Mouse (Mus musculus) megakaryocyte, embryonic 14.5 days (primary cell): Measurements from ENCODE around the gene Ckb. TPM values are rescaled to one million over a fixed set of nuclear protein-coding genes. Genes with fewer than 3 reads are reported as not detected.
"Not testable (repeated sequence)": the region's sequence is repeated elsewhere in the genome, so short reads cannot be mapped to it uniquely, and the experiment has no call there.

ENCODE experiments used
- H3K27me3 ChIP-seq: replicated peaks from 2 replicates; pipeline ENCODE3; 2012; ENCODE audit warnings: inconsistent platforms
- H3K36me3 ChIP-seq: replicated peaks from 2 replicates; pipeline ENCODE3; 2012; ENCODE audit warnings: low read length, inconsistent platforms, mixed read lengths
- H3K4me1 ChIP-seq: 2 replicates; pipeline ENCODE4 v1.6.1; 2012; ENCODE audit warnings: inconsistent platforms
- H3K4me3 ChIP-seq: replicated peaks from 2 replicates; pipeline ENCODE3; 2012; ENCODE audit warnings: moderate library complexity, mild to moderate bottlenecking, inconsistent platforms
- H3K9me3 ChIP-seq: 2 replicates; pipeline ENCODE4 v1.6.1; 2012; ENCODE audit warnings: inconsistent platforms
- FLI1 ChIP-seq: IDR thresholded peaks from 2 replicates; pipeline ENCODE4 v1.6.1; 2012; ENCODE audit warnings: low read length, inconsistent platforms, mixed read lengths
- GATA1 ChIP-seq: IDR thresholded peaks from 3 replicates; pipeline ENCODE4 v1.6.1; 2012; ENCODE audit warnings: mixed read lengths, low read length, inconsistent platforms, borderline replicate concordance
- polyA plus RNA-seq: library from polyadenylated mRNA; stranded (reverse); fragments of >175 nt; gene quantifications from 2 replicates; pipeline ENCODE4 v1.2.3, GENCODE M21; 2012; ENCODE audit warnings: low replicate concordance; ENCODE audit not compliant: insufficient read depth

The Ckb gene
- polyA plus RNA-seq, 1 experiment: 102 TPM

DNA sequence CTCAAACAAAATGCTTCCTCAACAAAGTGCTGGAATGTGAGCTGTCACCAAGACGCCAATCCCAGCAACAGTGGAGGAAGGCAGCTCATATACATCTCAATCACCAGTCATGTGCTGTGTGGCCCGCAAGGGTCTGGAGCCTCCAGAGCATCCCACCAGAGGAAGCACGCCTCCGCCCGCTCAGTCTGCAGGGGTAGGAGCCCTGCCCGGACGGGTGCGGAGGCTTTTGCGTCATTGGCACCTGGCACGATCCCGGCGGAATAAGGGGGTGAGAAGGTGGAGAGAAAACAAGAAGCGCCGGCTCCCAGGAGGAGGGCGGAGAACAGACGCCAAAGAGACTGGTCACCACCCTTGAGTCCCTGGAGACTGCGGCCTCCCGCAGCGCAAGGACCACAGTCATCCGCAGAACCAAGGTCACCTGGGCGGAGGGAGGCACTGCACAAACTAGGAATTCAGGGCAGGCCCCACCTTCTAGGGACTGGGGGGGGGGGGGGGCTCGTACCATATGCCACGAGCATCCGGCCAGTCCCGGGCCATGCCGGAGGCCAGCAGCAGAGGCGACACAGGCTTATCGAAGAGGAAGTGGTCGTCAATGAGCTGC is 1.7 kb downstream of the Ckb start:
- Histone ChIP-seq H3K9me3 (no peaks in the 10 kb centered on the region), H3K4me3 (peak overlapping the region; percentile 80), H3K27me3 (peaks cover 43% of the 10 kb centered on the region), H3K36me3 (peaks cover 10% of the 10 kb centered on the region), H3K4me1 (peaks cover 87% of the 10 kb centered on the region)
- TF ChIP-seq FLI1 (no peak), GATA1 (no peak)

DNA sequence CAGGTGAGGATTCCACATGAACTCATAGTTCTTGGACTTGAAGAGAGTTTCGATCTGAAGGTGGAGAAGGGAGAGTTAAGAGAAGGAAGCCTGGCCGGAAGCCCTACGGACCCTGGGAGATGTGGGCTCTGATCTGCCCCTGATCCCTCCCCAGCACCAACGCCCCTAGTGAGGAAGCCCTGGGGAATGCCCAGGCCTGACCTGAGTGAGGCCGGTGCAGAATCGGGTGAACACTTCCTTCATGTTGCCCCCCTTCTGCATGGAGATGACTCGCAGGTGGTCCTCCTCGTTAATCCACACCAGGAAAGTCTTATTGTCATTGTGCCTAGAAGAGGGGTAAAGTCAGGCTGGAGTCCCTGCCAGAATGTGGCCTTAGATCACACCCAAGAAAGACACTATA is 2.2 kb downstream of the Ckb start:
- TF ChIP-seq GATA1 (no peak), FLI1 (no peak)
- H3K4me3 ChIP-seq: no peak overlapping the region
- H3K27me3 ChIP-seq: peaks cover 41% of the 10 kb centered on the region
- peaks cover 12% of the 10 kb centered on the region for H3K36me3 ChIP-seq
- H3K4me1 ChIP-seq: peaks cover 87% of the 10 kb centered on the region
- H3K9me3 ChIP-seq: no peaks in the 10 kb centered on the region

DNA sequence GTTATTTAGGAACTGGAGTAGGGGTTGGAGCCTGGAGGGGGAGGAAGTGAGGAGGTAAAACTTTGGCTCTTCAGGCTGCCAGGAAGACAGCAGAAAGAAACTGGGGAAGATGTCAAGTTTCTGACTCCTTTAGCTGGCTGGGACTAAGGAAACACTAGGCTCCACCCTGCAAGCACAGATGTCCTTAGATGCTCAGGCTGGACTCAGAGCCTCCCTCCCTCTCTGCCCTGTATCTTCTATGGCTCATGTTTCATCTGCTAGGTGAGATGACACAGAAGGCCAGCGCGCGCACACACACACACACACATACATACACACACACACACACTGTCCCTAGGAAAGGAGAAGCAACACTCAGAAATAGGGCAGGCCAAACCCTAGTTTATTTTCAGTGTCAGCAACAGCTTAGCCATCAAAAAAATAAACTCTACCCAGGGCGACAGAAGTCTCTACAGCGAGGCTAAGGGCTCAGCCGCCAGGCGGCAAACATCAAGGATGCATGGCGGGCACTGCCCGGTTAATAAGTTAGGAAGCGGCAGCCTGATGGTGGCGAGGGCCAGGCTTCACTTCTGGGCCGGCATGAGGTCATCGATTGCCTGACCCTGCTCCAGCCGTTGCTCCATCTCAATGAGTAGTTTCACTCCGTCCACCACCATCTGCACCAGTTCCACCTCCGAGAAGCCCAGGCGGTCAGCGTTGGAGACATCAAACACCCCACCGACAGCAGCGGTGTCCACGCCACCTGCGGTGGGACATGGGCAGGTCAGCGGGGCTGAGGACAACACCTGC is 2.9 kb downstream of the Ckb start:
- TF ChIP-seq FLI1: no peak
- TF ChIP-seq GATA1: no peak
- Histone ChIP-seq H3K4me3 (peak overlapping the region; percentile 92), H3K4me1 (peaks cover 92% of the 10 kb centered on the region), H3K9me3 (no peaks in the 10 kb centered on the region), H3K27me3 (peaks cover 40% of the 10 kb centered on the region), H3K36me3 (peaks cover 15% of the 10 kb centered on the region)

DNA sequence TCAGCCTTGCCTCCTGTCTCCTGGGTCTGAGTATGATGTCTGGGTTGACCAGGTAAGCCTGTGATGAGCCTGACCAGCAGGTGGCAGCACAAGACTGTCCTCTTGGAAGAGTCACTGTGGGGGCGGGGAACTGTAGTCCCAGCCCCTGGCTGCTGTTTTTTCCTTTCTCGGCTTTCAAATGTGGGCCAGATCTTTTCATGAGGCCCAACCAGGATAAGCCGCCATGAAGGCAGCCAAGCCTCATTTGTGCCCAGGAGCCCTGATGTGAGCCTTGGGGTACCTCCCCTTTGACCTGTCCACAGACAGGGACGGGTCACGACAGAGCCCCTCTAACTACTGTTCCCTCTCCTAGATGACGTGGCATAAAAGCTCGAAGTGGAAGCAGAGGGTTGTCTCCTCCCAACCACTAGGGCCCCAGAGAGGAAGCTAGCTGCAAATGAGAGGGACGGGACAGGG is 3.7 kb downstream of the Ckb start:
- peaks cover 19% of the 10 kb centered on the region for H3K36me3 ChIP-seq
- H3K4me1 ChIP-seq: peaks cover 95% of the 10 kb centered on the region
- no peaks in the 10 kb centered on the region for H3K9me3 ChIP-seq
- H3K4me3 ChIP-seq: peak overlapping the region; percentile 92
- peaks cover 32% of the 10 kb centered on the region for H3K27me3 ChIP-seq
- no peak for TF ChIP-seq GATA1
- no peak for TF ChIP-seq FLI1

DNA sequence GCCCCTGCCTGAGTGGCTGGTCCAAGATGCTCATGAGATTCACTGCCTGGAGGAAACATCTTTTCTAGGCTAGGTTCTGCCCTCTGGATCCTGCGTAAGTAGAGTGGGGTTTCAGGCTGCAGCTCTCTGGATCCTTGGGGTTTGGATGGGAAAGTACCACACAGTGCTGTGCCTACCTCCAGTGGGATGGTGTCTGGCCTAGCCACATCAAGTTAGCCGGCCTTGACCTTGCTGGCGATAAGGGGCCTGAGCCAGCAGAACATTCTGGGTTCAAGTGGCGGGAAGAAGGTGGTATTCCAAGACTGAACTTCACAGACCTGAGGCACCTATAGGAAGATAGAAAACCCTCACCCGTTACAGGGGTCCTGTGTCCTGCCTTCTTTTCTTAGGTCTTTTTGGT is 4.7 kb downstream of the Ckb start:
- no peaks in the 10 kb centered on the region for H3K9me3 ChIP-seq
- TF ChIP-seq FLI1: no peak
- TF ChIP-seq GATA1: no peak
- H3K4me1 ChIP-seq: peaks cover 93% of the 10 kb centered on the region
- H3K27me3 ChIP-seq: peaks cover 23% of the 10 kb centered on the region
- H3K36me3 ChIP-seq: peaks cover 19% of the 10 kb centered on the region
- no peak overlapping the region for H3K4me3 ChIP-seq

DNA sequence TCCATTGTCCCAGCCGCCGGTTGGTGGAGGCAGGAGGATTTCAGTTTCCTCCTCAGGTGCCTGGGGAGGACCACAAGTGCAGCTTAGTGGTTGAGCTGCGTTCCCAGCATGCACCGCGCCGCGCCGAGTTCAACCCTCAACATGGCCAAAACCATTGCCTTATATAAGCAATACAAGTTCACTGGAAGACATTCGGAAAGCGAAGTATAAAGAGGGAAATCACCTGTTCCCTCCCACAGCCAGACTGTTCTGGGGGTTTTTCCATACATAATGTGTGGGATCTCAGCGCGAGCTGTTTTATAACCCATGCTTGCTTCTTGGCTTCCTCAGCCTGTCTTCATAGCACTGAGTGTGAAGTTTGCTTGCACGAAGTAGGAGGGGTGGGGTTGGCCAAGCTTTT is 5.8 kb downstream of the Ckb start:
- Histone ChIP-seq H3K27me3 (peaks cover 12% of the 10 kb centered on the region), H3K36me3 (peaks cover 21% of the 10 kb centered on the region), H3K9me3 (no peaks in the 10 kb centered on the region), H3K4me1 (peaks cover 82% of the 10 kb centered on the region), H3K4me3 (no peak overlapping the region)
- no peak for TF ChIP-seq GATA1
- TF ChIP-seq FLI1: no peak

DNA sequence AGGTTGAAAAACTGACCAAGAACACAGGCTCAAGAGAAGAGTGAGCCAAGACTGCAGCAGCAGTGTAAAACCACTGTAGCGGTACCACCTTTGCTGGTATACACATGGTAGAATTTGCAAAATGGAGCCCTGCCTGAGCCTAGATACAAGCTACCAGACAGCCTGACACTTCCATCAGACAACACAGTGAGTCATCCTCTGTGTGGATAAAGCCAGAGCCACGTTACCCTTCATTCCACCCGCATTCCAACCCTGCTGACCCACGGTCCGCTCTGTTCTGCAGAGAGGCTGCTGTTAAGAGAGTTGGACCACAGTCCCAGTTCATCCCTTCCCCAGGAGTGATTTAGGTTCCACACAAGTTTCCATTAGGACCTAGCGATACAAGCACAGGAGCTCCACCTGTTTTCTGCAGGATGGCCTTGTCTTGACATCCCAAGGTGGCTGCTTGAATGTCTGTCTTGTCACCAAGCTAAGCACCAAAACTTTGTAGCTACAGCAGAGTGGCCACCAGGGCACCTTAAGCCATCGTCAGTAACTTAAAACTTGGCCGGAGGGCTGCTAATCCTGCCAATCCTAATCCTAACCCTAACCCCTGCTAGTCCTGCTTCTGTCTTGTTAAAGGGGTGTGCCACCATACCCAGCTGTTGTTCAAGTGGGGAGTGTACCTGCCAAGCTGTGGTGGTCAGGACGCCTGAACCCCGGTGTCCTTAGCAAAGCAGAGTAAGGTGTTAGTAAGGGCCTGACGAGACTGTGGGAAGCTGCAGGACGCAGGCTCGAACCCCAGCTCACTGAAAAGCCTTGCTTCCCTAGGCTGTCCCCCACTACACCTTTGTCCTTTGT is 6.9 kb downstream of the Ckb start:
- peaks cover 2% of the 10 kb centered on the region for H3K27me3 ChIP-seq
- H3K4me3 ChIP-seq: no peak overlapping the region
- H3K36me3 ChIP-seq: peaks cover 26% of the 10 kb centered on the region
- H3K4me1 ChIP-seq: peaks cover 71% of the 10 kb centered on the region
- no peaks in the 10 kb centered on the region for H3K9me3 ChIP-seq
- TF ChIP-seq FLI1: no peak
- TF ChIP-seq GATA1: no peak

DNA sequence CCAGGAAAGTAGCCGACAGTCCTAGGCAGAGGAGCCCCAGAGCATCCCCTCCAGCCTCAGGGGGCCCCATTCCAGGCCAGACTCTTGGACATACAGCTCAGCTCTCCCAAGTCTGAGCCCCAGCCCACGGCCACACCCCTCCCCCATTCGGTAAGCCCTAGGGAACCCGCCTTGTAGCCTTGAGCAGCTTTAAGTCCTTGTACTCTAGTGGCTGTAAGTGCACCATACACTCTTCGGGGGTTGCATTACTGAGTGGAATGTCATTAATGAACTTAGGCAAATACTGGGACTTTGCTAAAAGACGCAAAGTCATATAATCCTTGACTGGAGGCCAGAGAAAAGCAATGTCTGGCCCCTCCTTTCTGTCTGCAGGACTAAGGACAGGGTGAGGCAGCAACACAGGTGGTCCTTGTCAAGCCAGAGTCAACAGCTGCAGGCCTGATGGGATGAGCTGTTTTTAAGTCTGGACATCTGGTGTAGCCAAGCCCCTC is 7.9 kb downstream of the Ckb start:
- no peaks in the 10 kb centered on the region for H3K27me3 ChIP-seq
- no peak for TF ChIP-seq GATA1
- H3K36me3 ChIP-seq: peaks cover 25% of the 10 kb centered on the region
- peaks cover 60% of the 10 kb centered on the region for H3K4me1 ChIP-seq
- H3K4me3 ChIP-seq: peak overlapping the region; percentile 74
- H3K9me3 ChIP-seq: no peaks in the 10 kb centered on the region

DNA sequence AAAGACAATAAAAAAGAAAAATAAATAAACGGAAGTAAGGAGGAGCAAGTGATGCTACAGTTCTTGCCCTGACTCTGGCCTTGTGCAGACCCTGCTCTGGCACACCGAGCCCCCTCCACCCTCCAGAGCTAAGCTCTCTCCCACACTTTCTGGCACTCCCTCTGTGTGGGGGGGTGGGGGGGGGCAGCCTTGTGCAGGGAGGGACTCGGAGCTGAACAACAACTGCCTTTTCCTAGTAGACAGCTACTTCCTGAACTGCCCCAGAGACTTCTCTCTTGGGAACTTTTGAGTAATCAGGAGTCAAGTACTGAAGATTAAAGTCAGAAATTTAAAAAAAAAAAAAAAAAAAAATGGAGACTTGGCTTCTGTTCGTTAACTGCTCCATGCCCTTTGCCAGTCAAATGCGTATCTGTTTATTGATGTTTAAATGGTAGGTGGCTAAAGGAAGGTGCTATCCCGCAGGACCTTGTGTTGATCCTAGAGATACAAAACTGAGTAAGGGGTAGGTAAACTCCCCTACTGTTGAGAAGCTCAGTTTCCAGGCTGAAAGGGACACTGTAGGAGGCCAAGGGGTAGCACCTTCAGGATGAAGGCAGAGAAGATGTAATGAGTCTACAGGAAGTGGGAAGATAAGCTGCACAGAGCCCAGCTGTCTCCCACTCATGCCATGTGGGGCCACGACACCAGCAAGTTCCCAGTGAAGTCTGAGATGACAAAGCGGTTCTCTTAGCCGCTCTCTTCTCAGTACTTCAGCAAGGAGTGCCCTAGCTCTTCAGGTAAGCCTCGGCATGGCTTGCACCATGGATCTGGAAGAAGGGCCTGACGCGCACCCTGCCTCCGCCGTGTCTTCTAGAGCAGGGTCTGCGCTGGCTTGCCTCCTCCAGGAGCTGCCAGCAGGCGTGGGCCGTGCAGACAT is 8.7 kb downstream of the Ckb start:
- 0 out of 2 replicates have a peak, but pooled peaks have one; percentile 25 for TF ChIP-seq FLI1
- TF ChIP-seq GATA1: peak; percentile 83; the same call in 2 of the 3 replicates
- H3K36me3 ChIP-seq: peaks cover 31% of the 10 kb centered on the region
- H3K9me3 ChIP-seq: no peaks in the 10 kb centered on the region
- peak overlapping the region; percentile 74 for H3K4me3 ChIP-seq
- peaks cover 53% of the 10 kb centered on the region for H3K4me1 ChIP-seq
- no peaks in the 10 kb centered on the region for H3K27me3 ChIP-seq

DNA sequence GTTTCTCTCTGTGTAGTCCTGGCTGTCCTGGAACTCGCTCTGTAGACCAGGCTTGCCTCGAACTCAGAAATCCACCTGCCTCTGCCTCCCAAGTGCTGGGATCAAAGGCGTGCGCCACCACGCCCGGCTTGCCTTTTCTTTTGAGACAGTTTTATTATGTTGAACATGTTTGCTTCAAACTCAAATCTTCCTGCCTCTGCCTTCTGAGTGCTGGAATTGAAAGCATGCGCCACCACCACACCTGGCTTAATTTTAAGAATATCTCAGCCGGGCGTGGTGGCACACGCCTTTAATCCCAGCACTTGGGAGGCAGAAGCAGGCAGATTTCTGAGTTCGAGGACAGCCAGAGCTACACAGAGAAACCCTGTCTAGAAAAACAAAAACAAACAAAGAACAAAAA is 10.6 kb downstream of the Ckb start:
- peaks cover 40% of the 10 kb centered on the region for H3K4me1 ChIP-seq
- H3K4me3 ChIP-seq, H3K27me3 ChIP-seq, H3K9me3 ChIP-seq: not testable (repeated sequence)
- H3K36me3 ChIP-seq: peaks cover 46% of the 10 kb centered on the region
